Mouse (Mus musculus) heart, embryonic 10.5 days (tissue): Measurements from ENCODE around the gene Zfp384. TPM values are rescaled to one million over a fixed set of nuclear protein-coding genes. Genes with fewer than 3 reads are reported as not detected.

Experiments used
- DNase-seq: peaks from one replicate; pipeline ENCODE4 v3.0.0-alpha.2; 2017; ENCODE audit warnings: low spot score
- H3K27ac ChIP-seq: fragments of 300-500 bp; sonication (generic); 2 replicates; pipeline ENCODE4 v1.5.1; 2016; ENCODE audit warnings: mild to moderate bottlenecking
- H3K27me3 ChIP-seq: fragments of 300-500 bp; sonication (generic); 2 replicates; pipeline ENCODE4 v1.6.1; 2016; ENCODE audit warnings: mild to moderate bottlenecking; ENCODE audit not compliant: poor library complexity, insufficient read depth, severe bottlenecking
- H3K36me3 ChIP-seq: fragments of 300-500 bp; sonication (generic); 2 replicates; pipeline ENCODE4 v1.6.1; 2016; ENCODE audit warnings: mild to moderate bottlenecking, moderate library complexity
- H3K4me1 ChIP-seq: fragments of 300-500 bp; sonication (generic); 2 replicates; pipeline ENCODE4 v1.6.1; 2016; ENCODE audit warnings: mild to moderate bottlenecking
- H3K4me3 ChIP-seq: fragments of 300-500 bp; sonication (generic); 2 replicates; pipeline ENCODE4 v1.5.1; 2016; ENCODE audit warnings: mild to moderate bottlenecking, moderate library complexity
- H3K9me3 ChIP-seq: fragments of 300-500 bp; sonication (generic); 2 replicates; pipeline ENCODE4 v1.6.1; 2016; ENCODE audit warnings: mild to moderate bottlenecking, moderate library complexity
- WGBS: fragments of 180-500 bp; shearing (Covaris S2); methylation state at CpG from one replicate; pipeline ENCODE4 v1.1.7; 2016; 5-methylcytosine and 5-hydroxymethylcytosine counted together
- polyA plus RNA-seq: library from polyadenylated mRNA; unstranded; fragments of >200 nt; fragmentation: Nextera tagmentation; extraction: Ambion mirVana; gene quantifications from 2 replicates; pipeline ENCODE4 v1.2.1, GENCODE M21; 2016

Zfp384 gene
- polyA plus RNA-seq, 1 experiment from 2014 or later, result 14.2 TPM

DNA sequence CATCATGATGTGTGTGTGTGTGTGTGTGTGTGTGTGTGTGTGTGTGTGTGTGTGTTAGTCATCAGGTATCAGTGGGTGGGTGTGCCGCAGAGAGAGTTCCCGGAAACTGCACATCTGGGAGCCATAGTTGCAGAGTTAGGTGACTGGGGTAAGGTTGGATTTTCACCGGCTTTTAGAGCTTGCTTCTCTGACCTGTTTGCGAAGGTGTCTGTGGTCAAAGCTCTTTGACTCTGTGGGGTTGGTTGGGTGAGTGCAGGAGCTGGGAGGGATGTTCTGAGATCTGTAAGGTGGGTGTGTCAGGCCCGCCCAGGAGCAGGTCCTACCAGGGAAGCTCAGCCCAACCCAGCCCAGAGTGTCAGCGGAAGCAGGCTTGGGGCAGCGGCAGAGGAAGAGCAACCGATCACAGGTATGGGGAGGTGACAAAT lies 58.6 kb downstream of the Zfp384 start, which contains the start of gene Lpar5:
Gene Lpar5 (plus strand): TSS at position 350 of the 425 bp plus-strand sequence.
- peaks cover 14% of the 10 kb centered on the region for H3K4me1 ChIP-seq
- DNase-seq, result no peak
- WGBS, result 48% methylated on average over 8 of the region's 8 CpGs
- H3K27ac ChIP-seq, result no peak within 1 kb of the TSS
- no peaks in the 10 kb centered on the region for H3K9me3 ChIP-seq
- peaks cover 7% of the 10 kb centered on the region; the same call in 1 of the 2 replicates for H3K27me3 ChIP-seq
- no peak within 1 kb of the TSS for H3K4me3 ChIP-seq
- no peaks in the 10 kb centered on the region for H3K36me3 ChIP-seq

DNA sequence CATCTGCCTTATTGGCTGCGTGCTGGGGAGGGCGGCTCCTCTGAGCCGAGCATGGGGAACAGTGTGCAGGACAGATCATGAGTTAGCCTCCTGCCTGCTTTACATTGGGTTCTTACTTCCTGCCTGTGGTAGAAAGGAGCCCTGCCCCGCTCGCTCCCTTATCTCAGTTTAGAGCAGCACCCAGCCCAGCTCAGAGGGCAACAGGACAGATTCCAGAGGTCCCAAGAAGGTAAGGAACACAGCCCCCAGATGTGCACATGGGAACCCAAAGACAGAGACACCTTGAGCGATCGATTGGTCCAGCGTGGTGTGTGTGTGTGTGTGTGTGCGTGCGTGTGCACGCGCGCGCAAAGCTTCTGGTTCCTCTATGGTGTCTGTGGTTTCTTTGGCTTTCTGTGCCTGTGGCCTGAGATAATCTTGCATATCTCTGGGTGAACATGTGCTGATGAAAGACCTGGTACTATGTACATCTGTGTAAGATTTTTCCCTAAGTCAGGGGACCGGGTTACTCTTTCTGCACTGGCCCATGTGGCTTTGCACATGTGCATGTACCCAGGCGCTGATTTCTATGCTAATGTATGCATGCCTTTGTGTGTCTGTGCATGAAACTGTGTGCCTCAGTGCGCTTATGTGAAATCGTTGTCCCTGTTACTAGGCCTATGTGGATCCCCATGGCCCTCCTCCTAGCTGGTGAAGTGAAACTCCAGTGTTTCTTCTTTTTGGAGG lies 62.4 kb downstream of the Zfp384 start:
- no peaks in the 10 kb centered on the region for H3K9me3 ChIP-seq
- H3K27me3 ChIP-seq, result peaks cover 12% of the 10 kb centered on the region
- no peak for DNase-seq
- H3K36me3 ChIP-seq, result no peaks in the 10 kb centered on the region
- H3K27ac ChIP-seq, result no peak overlapping the region
- peaks cover 12% of the 10 kb centered on the region for H3K4me1 ChIP-seq
- WGBS, result 75% methylated on average over 18 of the region's 18 CpGs
- H3K4me3 ChIP-seq, result no peak overlapping the region

DNA sequence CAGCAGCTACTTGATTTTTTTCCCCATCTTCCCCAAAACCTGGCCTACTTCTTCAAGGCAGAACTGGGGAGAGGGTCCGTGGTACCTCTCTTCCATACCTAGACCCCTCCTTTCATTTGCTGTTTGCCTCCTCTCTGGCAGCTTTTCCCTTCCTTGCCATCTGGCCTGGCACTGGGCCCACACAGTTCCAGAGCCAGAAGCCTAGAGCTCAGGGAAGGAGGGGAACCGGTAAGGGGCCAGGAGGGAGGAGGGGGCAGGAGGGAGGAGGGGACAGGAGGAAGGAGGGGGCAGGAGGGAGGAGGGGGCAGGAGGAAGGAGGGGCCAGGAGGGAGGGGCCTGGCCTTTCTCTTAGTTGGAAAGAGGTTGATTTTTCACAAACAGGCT lies 62.9 kb downstream of the Zfp384 start:
- Histone ChIP-seq H3K9me3 (no peaks in the 10 kb centered on the region), H3K4me3 (no peak overlapping the region), H3K27ac (0 out of 2 replicates have a peak overlapping the region, but pooled peaks have one; percentile 32), H3K36me3 (no peaks in the 10 kb centered on the region), H3K27me3 (peaks cover 12% of the 10 kb centered on the region), H3K4me1 (peaks cover 12% of the 10 kb centered on the region)
- 32% methylated on average over 2 of the region's 2 CpGs for WGBS
- no peak for DNase-seq

DNA sequence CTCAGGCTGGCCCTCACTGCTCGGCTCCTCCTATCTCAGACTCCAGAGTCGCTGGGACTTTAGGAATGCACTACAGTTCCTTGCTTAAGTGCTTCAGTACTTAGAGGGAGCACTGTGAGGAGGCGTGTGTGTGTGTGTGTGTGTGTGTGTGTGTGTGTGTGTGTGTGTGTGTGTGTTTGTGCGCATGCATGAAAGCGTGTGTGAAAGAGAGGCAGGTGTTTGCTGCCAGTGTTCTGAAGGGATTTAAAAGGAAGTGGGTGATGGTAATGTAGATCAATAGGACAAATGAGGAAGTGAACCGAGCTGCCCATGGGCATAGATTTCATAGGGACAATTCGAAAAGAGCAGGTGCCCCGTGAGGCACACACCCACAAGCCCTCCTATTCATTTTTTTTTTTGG lies 64.9 kb downstream of the Zfp384 start:
- WGBS, result 62% methylated on average over 8 of the region's 8 CpGs
- no peaks in the 10 kb centered on the region for H3K9me3 ChIP-seq
- peaks cover 12% of the 10 kb centered on the region for H3K4me1 ChIP-seq
- no peak for DNase-seq
- H3K4me3 ChIP-seq, result no peak overlapping the region
- peaks cover 4% of the 10 kb centered on the region for H3K27me3 ChIP-seq
- H3K36me3 ChIP-seq, result no peaks in the 10 kb centered on the region
- no peak overlapping the region for H3K27ac ChIP-seq

DNA sequence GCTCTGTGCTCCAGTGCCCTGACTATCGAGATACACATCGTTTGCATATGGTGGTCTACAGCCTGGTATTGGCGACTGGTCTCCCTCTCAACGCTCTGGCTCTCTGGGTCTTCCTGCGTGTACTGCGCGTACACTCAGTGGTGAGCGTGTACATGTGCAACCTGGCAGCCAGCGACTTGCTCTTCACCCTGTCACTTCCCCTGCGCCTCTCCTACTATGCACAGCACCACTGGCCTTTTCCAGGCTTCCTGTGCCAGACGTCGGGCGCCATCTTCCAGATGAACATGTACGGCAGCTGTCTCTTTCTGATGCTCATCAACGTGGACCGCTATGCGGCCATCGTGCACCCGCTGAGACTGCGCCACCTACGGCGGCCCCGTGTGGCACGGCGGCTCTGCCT lies 72.4 kb downstream of the Zfp384 start:
- DNase-seq, result no peak
- 24% methylated on average over 25 of the region's 25 CpGs for WGBS
- peak overlapping the region; percentile 87 for H3K27ac ChIP-seq

DNA sequence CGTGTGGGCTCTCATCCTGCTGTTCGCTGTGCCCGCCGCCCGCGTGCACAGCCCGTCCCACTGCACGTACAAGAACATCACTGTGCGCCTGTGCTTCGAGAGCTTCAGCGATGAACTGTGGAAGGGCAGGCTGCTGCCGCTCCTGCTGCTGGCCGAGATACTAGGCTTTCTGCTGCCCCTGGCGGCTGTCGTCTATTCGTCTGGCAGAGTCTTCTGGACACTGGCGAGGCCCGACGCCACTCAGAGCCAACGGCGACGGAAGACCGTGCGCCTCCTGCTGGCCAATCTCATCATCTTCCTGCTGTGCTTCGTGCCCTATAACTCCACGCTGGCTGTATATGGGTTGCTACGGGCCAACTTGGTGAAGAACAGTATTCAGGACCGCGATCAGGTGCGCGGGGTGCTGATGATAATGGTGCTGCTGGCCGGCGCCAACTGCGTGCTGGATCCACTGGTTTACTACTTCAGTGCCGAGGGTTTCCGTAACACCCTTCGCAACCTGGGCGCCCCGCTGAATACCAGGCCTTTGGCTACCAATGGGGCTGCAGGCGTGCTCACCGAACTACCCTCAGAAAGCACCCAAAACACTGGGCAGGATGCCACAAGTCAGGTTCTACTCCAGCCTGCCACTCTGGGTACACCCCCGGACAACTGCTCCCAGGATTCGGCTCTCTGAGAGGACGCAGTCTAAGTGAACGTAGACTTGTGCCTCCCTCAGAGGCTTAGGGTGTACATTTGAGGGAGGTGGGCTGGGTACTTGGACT lies 73.0 kb downstream of the Zfp384 start:
- 21% methylated on average over 45 of the region's 45 CpGs for WGBS
- Histone ChIP-seq H3K27ac (peak overlapping the region; percentile 87), H3K9me3 (no peaks in the 10 kb centered on the region), H3K27me3 (peaks cover 27% of the 10 kb centered on the region; the same call in 1 of the 2 replicates), H3K36me3 (no peaks in the 10 kb centered on the region), H3K4me1 (peaks cover 16% of the 10 kb centered on the region), H3K4me3 (peak overlapping the region; percentile 64)
- peak; percentile 97 for DNase-seq

More for the DNA sequence above, 72.4 kb downstream of the Zfp384 start:
- H3K27me3 ChIP-seq, result peaks cover 27% of the 10 kb centered on the region; the same call in 1 of the 2 replicates
- H3K9me3 ChIP-seq, result no peaks in the 10 kb centered on the region
- H3K36me3 ChIP-seq, result no peaks in the 10 kb centered on the region
- H3K4me1 ChIP-seq, result peaks cover 16% of the 10 kb centered on the region
- H3K4me3 ChIP-seq, result peak overlapping the region; percentile 64

DNA sequence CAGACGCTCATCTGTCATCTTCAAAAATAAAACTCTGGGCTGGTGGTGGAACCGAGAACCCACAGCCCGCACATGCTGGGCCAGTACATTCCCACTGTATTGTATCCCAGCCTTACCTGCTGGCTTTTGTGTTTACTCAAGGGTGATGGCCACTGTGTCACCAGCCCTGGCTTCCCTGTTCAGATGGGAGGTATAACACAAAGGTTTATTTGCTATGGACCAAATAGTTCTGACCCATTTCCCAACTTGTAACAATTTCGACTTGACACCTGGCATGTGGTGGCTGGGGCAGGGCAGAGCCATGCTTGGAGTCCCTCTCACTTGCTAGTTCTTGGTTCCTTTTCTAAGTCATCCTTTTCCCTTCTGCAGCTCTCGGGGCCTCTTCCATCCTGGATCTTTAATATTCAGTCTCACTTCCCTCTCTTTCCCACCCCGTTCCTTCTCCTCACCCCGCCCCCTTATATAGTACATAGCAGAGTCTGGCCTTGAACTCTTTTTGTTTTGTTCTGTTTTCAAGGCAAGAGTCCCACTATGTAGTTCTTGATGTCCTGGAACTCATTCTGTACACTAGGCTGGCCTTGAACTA lies 73.9 kb downstream of the Zfp384 start:
- 86% methylated on average over 7 of the region's 7 CpGs for WGBS
- H3K9me3 ChIP-seq, result no peaks in the 10 kb centered on the region

DNA sequence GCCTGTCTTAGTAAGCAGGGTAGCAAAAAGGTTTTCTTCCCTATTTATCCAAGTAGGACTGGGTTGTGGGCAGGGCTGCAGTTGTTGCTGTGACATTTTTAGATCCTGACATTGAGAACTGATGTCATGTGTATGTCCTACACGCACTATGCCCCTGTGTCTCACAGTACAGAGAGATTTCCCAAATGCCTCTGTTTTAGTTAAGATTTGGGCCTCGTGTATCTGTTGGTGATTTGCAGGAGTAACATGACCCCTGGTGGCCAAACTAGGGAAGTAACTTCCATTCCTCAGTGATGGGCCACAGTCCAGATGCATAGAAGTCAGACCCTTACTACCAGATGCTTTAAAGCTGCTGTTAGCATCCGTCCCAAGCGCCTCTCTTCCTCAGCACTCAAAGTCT lies 75.5 kb downstream of the Zfp384 start:
- no peak for DNase-seq
- peak overlapping the region; percentile 42; the same call in 1 of the 2 replicates for H3K27ac ChIP-seq
- no peaks in the 10 kb centered on the region for H3K36me3 ChIP-seq
- H3K9me3 ChIP-seq, result no peaks in the 10 kb centered on the region
- H3K4me3 ChIP-seq, result no peak overlapping the region
- 11% methylated on average over 4 of the region's 4 CpGs for WGBS
- H3K27me3 ChIP-seq, result peaks cover 27% of the 10 kb centered on the region; the same call in 1 of the 2 replicates
- peaks cover 27% of the 10 kb centered on the region for H3K4me1 ChIP-seq

More for the DNA sequence above, 73.9 kb downstream of the Zfp384 start:
- Histone ChIP-seq H3K27ac (no peak overlapping the region), H3K36me3 (no peaks in the 10 kb centered on the region), H3K4me1 (peaks cover 16% of the 10 kb centered on the region), H3K4me3 (no peak overlapping the region), H3K27me3 (peaks cover 27% of the 10 kb centered on the region; the same call in 1 of the 2 replicates)
- no peak for DNase-seq

Other genes starting within 250 kb of the Zfp384 start
- gene Eno2, start 239.5 kb upstream of the Zfp384 start, polyA plus RNA-seq, result 4.5 and 4.8 TPM in 2 replicates
- 0.17 and 0.26 TPM in 2 replicates for gene Lrrc23, start 229.4 kb upstream of the Zfp384 start, polyA plus RNA-seq
- 8.5 and 9.3 TPM in 2 replicates for gene Spsb2, start 200.5 kb upstream of the Zfp384 start, polyA plus RNA-seq
- 1,456 and 1,625 TPM in 2 replicates for gene Tpi1, start 194.8 kb upstream of the Zfp384 start, polyA plus RNA-seq
- 145 and 151 TPM in 2 replicates for gene Usp5, start 179.7 kb upstream of the Zfp384 start, polyA plus RNA-seq
- gene Cdca3, start 179.6 kb upstream of the Zfp384 start, polyA plus RNA-seq, result 150 and 179 TPM in 2 replicates
- gene Gnb3, start 168.9 kb upstream of the Zfp384 start, polyA plus RNA-seq, result 2.4 and 5.2 TPM in 2 replicates
- gene P3h3, start 151.4 kb upstream of the Zfp384 start, polyA plus RNA-seq, result 10.7 and 13.4 TPM in 2 replicates
- 1.1 and 1.2 TPM in 2 replicates for gene Gpr162, start 145.2 kb upstream of the Zfp384 start, polyA plus RNA-seq
- gene Cd4, start 120.9 kb upstream of the Zfp384 start, polyA plus RNA-seq, result 0.05 TPM in 1 of 2 replicates, not detected in the other
- gene Lag3, start 97.4 kb upstream of the Zfp384 start, polyA plus RNA-seq, result 1.2 and 2.8 TPM in 2 replicates
- 123 and 174 TPM in 2 replicates for gene Ptms, start 89.0 kb upstream of the Zfp384 start, polyA plus RNA-seq
- 363 and 402 TPM in 2 replicates for gene Mlf2, start 77.8 kb upstream of the Zfp384 start, polyA plus RNA-seq
- gene Cops7a, start 43.6 kb upstream of the Zfp384 start, polyA plus RNA-seq, result 173 and 178 TPM in 2 replicates
- 0.14 TPM in 1 of 2 replicates, not detected in the other for gene Pianp, start 12.5 kb upstream of the Zfp384 start, polyA plus RNA-seq
- gene Ing4, start 30.6 kb downstream of the Zfp384 start, polyA plus RNA-seq, result 74.4 and 84.5 TPM in 2 replicates
- gene Acrbp, start 40.5 kb downstream of the Zfp384 start, polyA plus RNA-seq, result 4.8 and 8.0 TPM in 2 replicates
- gene Lpar5, start 58.8 kb downstream of the Zfp384 start, polyA plus RNA-seq, result 0.37 and 0.38 TPM in 2 replicates
- gene Chd4, start 86.8 kb downstream of the Zfp384 start, polyA plus RNA-seq, result 75.0 and 88.6 TPM in 2 replicates
- gene Nop2, start 122.8 kb downstream of the Zfp384 start, polyA plus RNA-seq, result 73.2 and 92.7 TPM in 2 replicates
- gene Iffo1, start 136.1 kb downstream of the Zfp384 start, polyA plus RNA-seq, result 11.7 and 11.9 TPM in 2 replicates
- 3,676 and 4,272 TPM in 2 replicates for gene Gapdh, start 157.3 kb downstream of the Zfp384 start, polyA plus RNA-seq
- 128 and 140 TPM in 2 replicates for gene Ncapd2, start 182.6 kb downstream of the Zfp384 start, polyA plus RNA-seq
- 246 and 251 TPM in 2 replicates for gene Mrpl51, start 182.7 kb downstream of the Zfp384 start, polyA plus RNA-seq
- 3.4 TPM in 2 replicates for gene Vamp1, start 206.4 kb downstream of the Zfp384 start, polyA plus RNA-seq
- 2.7 and 3.1 TPM in 2 replicates for gene Tapbpl, start 222.7 kb downstream of the Zfp384 start, polyA plus RNA-seq
- gene Cd27, start 227.9 kb downstream of the Zfp384 start, polyA plus RNA-seq, result 1.3 and 2.1 TPM in 2 replicates